Mouse (Mus musculus): ENCODE measurements around the gene Son. TPM values are rescaled to one million over a fixed set of nuclear protein-coding genes. Genes with fewer than 3 reads are reported as not detected.

Gene Son
- polyA plus RNA-seq, 1 experiment from 2014 or later, result 108 TPM

- Histone ChIP-seq H3K4me3 (ENCODE audit: control insufficient read depth in 1 of 2, insufficient read depth in 1 of 2, low read depth in 1 of 2, low read length in 2 of 2) (peak overlapping the region; percentile 81 to 84), H3K4me1 (ENCODE audit: control insufficient read depth in 2 of 2, insufficient read depth in 2 of 2, low read length in 2 of 2) (peaks cover 2 to 9% of the 10 kb centered on the region in 2 experiments), H3K27ac (replicated peaks in 1 of 2; ENCODE audit: control insufficient read depth in 1 of 2, insufficient read depth in 1 of 2, low read depth in 2 of 2, low read length in 2 of 2) (peak overlapping the region; percentile 97 to 98), H3K9ac (ENCODE audit: low read length) (peak overlapping the region; percentile 97), H3K36me3 (ENCODE audit: control insufficient read depth, insufficient read depth, low read length) (peaks cover 17% of the 10 kb centered on the region), H3K9me3 (ENCODE audit: control insufficient read depth, low read length) (no peaks in the 10 kb centered on the region), H3K27me3 (ENCODE audit: control insufficient read depth, insufficient read depth, low read length) (no peaks in the 10 kb centered on the region), H3K4me2 (ENCODE audit: low read length) (peak overlapping the region; percentile 74)
- ATAC-seq (ENCODE audit: insufficient number of reproducible peaks, insufficient read depth, low FRiP score, low read depth), result peak; percentile 65
- whole genome bisulfite sequencing, result 0% methylated on average over 25 of the region's 25 CpGs
Observed at GRCm38 (mm10) chr16:91648220-91648550, 879 bp downstream of the Son start.

GRCm38 (mm10) chr16:91649246-91649645 lies 1.9 kb downstream of the Son start:
- 57% methylated on average over 3 of the region's 3 CpGs for WGBS
- Histone ChIP-seq H3K36me3 (ENCODE audit: control insufficient read depth, insufficient read depth, low read length) (peaks cover 27% of the 10 kb centered on the region), H3K9ac (ENCODE audit: low read length) (peak overlapping the region; percentile 97)

GRCm38 (mm10) chr16:91649781-91650180 lies 2.5 kb downstream of the Son start:
- no peak overlapping the region for H3K4me3 ChIP-seq (ENCODE audit: control insufficient read depth in 1 of 2, insufficient read depth in 1 of 2, low read depth in 1 of 2, low read length in 2 of 2)

More at GRCm38 (mm10) chr16:91649246-91649645, 1.9 kb downstream of the Son start:
- H3K27ac ChIP-seq (replicated peaks in 1 of 2; ENCODE audit: control insufficient read depth in 1 of 2, insufficient read depth in 1 of 2, low read depth in 2 of 2, low read length in 2 of 2), result no peak overlapping the region
- H3K27me3 ChIP-seq (ENCODE audit: control insufficient read depth, insufficient read depth, low read length), result no peaks in the 10 kb centered on the region
- ATAC-seq (ENCODE audit: insufficient number of reproducible peaks, insufficient read depth, low FRiP score, low read depth), result no peak
- peaks cover 2 to 9% of the 10 kb centered on the region in 2 experiments for H3K4me1 ChIP-seq (ENCODE audit: control insufficient read depth in 2 of 2, insufficient read depth in 2 of 2, low read length in 2 of 2)
- H3K9me3 ChIP-seq (ENCODE audit: control insufficient read depth, low read length), result no peaks in the 10 kb centered on the region
- peak overlapping the region; percentile 19 to 84; a peak in 3 of 4 replicates for H3K4me3 ChIP-seq (ENCODE audit: control insufficient read depth in 1 of 2, insufficient read depth in 1 of 2, low read depth in 1 of 2, low read length in 2 of 2)
- H3K4me2 ChIP-seq (ENCODE audit: low read length), result peak overlapping the region; percentile 74

GRCm38 (mm10) chr16:91652191-91652590 lies 4.9 kb downstream of the Son start:
- H3K27me3 ChIP-seq (ENCODE audit: control insufficient read depth, insufficient read depth, low read length), result no peaks in the 10 kb centered on the region
- no peak overlapping the region for H3K27ac ChIP-seq (replicated peaks in 1 of 2; ENCODE audit: control insufficient read depth in 1 of 2, insufficient read depth in 1 of 2, low read depth in 2 of 2, low read length in 2 of 2)
- H3K4me1 ChIP-seq (ENCODE audit: control insufficient read depth in 2 of 2, insufficient read depth in 2 of 2, low read length in 2 of 2), result peaks cover 2 to 6% of the 10 kb centered on the region in 2 experiments; a peak in 3 of 4 replicates
- 82% methylated on average over 3 of the region's 3 CpGs for WGBS
- ATAC-seq (ENCODE audit: insufficient number of reproducible peaks, insufficient read depth, low FRiP score, low read depth), result no peak
- no peak overlapping the region for H3K4me2 ChIP-seq (ENCODE audit: low read length)
- no peaks in the 10 kb centered on the region for H3K9me3 ChIP-seq (ENCODE audit: control insufficient read depth, low read length)
- peaks cover 56% of the 10 kb centered on the region for H3K36me3 ChIP-seq (ENCODE audit: control insufficient read depth, insufficient read depth, low read length)
- no peak overlapping the region for H3K4me3 ChIP-seq (ENCODE audit: control insufficient read depth in 1 of 2, insufficient read depth in 1 of 2, low read depth in 1 of 2, low read length in 2 of 2)
- no peak overlapping the region for H3K9ac ChIP-seq (ENCODE audit: low read length)

More at GRCm38 (mm10) chr16:91649781-91650180, 2.5 kb downstream of the Son start:
- H3K27me3 ChIP-seq (ENCODE audit: control insufficient read depth, insufficient read depth, low read length), result no peaks in the 10 kb centered on the region
- ATAC-seq (ENCODE audit: insufficient number of reproducible peaks, insufficient read depth, low FRiP score, low read depth), result no peak
- H3K4me1 ChIP-seq (ENCODE audit: control insufficient read depth in 2 of 2, insufficient read depth in 2 of 2, low read length in 2 of 2), result peaks cover 2 to 9% of the 10 kb centered on the region in 2 experiments
- peaks cover 32% of the 10 kb centered on the region for H3K36me3 ChIP-seq (ENCODE audit: control insufficient read depth, insufficient read depth, low read length)
- H3K9ac ChIP-seq (ENCODE audit: low read length), result no peak overlapping the region
- H3K27ac ChIP-seq (replicated peaks in 1 of 2; ENCODE audit: control insufficient read depth in 1 of 2, insufficient read depth in 1 of 2, low read depth in 2 of 2, low read length in 2 of 2), result no peak overlapping the region
- no peaks in the 10 kb centered on the region for H3K9me3 ChIP-seq (ENCODE audit: control insufficient read depth, low read length)
- H3K4me2 ChIP-seq (ENCODE audit: low read length), result peak overlapping the region; percentile 74

- no peaks in the 10 kb centered on the region for H3K27me3 ChIP-seq (ENCODE audit: control insufficient read depth, insufficient read depth, low read length)
- peaks cover 87% of the 10 kb centered on the region for H3K36me3 ChIP-seq (ENCODE audit: control insufficient read depth, insufficient read depth, low read length)
- no peak overlapping the region for H3K4me3 ChIP-seq (ENCODE audit: control insufficient read depth in 1 of 2, insufficient read depth in 1 of 2, low read depth in 1 of 2, low read length in 2 of 2)
- H3K9ac ChIP-seq (ENCODE audit: low read length), result no peak overlapping the region
- H3K4me2 ChIP-seq (ENCODE audit: low read length), result no peak overlapping the region
- WGBS, result 93% methylated on average over 9 of the region's 9 CpGs
- H3K9me3 ChIP-seq (ENCODE audit: control insufficient read depth, low read length), result no peaks in the 10 kb centered on the region
- no peak overlapping the region for H3K27ac ChIP-seq (replicated peaks in 1 of 2; ENCODE audit: control insufficient read depth in 1 of 2, insufficient read depth in 1 of 2, low read depth in 2 of 2, low read length in 2 of 2)
- no peak for ATAC-seq (ENCODE audit: insufficient number of reproducible peaks, insufficient read depth, low FRiP score, low read depth)
- H3K4me1 ChIP-seq (ENCODE audit: control insufficient read depth in 2 of 2, insufficient read depth in 2 of 2, low read length in 2 of 2), result peaks cover 0 to 3% of the 10 kb centered on the region in 2 experiments; a peak in 1 of 4 replicates
Observed at GRCm38 (mm10) chr16:91655285-91655684, 8.0 kb downstream of the Son start.

- Histone ChIP-seq H3K4me2 (ENCODE audit: low read length) (no peak overlapping the region), H3K27me3 (ENCODE audit: control insufficient read depth, insufficient read depth, low read length) (no peaks in the 10 kb centered on the region), H3K4me1 (ENCODE audit: control insufficient read depth in 2 of 2, insufficient read depth in 2 of 2, low read length in 2 of 2) (peaks cover 0 to 6% of the 10 kb centered on the region in 2 experiments; a peak in 2 of 4 replicates), H3K27ac (replicated peaks in 1 of 2; ENCODE audit: control insufficient read depth in 1 of 2, insufficient read depth in 1 of 2, low read depth in 2 of 2, low read length in 2 of 2) (no peak overlapping the region), H3K36me3 (ENCODE audit: control insufficient read depth, insufficient read depth, low read length) (peaks cover 94% of the 10 kb centered on the region), H3K9ac (ENCODE audit: low read length) (no peak overlapping the region), H3K9me3 (ENCODE audit: control insufficient read depth, low read length) (no peaks in the 10 kb centered on the region), H3K4me3 (ENCODE audit: control insufficient read depth in 1 of 2, insufficient read depth in 1 of 2, low read depth in 1 of 2, low read length in 2 of 2) (no peak overlapping the region)
- 0 out of 2 replicates have a peak, but pooled peaks have one; percentile 35 for ATAC-seq (ENCODE audit: insufficient number of reproducible peaks, insufficient read depth, low FRiP score, low read depth)
- 98% methylated on average over 17 of the region's 17 CpGs for WGBS
Observed at GRCm38 (mm10) chr16:91657285-91657684, 10.0 kb downstream of the Son start.

- Histone ChIP-seq H3K4me1 (ENCODE audit: control insufficient read depth in 2 of 2, insufficient read depth in 2 of 2, low read length in 2 of 2) (peaks cover 0 to 6% of the 10 kb centered on the region in 2 experiments; a peak in 1 of 4 replicates), H3K27me3 (ENCODE audit: control insufficient read depth, insufficient read depth, low read length) (no peaks in the 10 kb centered on the region), H3K36me3 (ENCODE audit: control insufficient read depth, insufficient read depth, low read length) (peaks cover 97% of the 10 kb centered on the region), H3K4me2 (ENCODE audit: low read length) (no peak overlapping the region), H3K4me3 (ENCODE audit: control insufficient read depth in 1 of 2, insufficient read depth in 1 of 2, low read depth in 1 of 2, low read length in 2 of 2) (no peak overlapping the region), H3K9me3 (ENCODE audit: control insufficient read depth, low read length) (no peaks in the 10 kb centered on the region), H3K9ac (ENCODE audit: low read length) (no peak overlapping the region), H3K27ac (replicated peaks in 1 of 2; ENCODE audit: control insufficient read depth in 1 of 2, insufficient read depth in 1 of 2, low read depth in 2 of 2, low read length in 2 of 2) (no peak overlapping the region)
- ATAC-seq (ENCODE audit: insufficient number of reproducible peaks, insufficient read depth, low FRiP score, low read depth), result no peak
- 74% methylated on average over 5 of the region's 5 CpGs for WGBS
Observed at GRCm38 (mm10) chr16:91658471-91658870, 11.2 kb downstream of the Son start.

- Histone ChIP-seq H3K9ac (ENCODE audit: low read length) (no peak overlapping the region), H3K4me1 (ENCODE audit: control insufficient read depth in 2 of 2, insufficient read depth in 2 of 2, low read length in 2 of 2) (peaks cover 0 to 6% of the 10 kb centered on the region in 2 experiments; a peak in 1 of 4 replicates), H3K4me3 (ENCODE audit: control insufficient read depth in 1 of 2, insufficient read depth in 1 of 2, low read depth in 1 of 2, low read length in 2 of 2) (no peak overlapping the region), H3K27me3 (ENCODE audit: control insufficient read depth, insufficient read depth, low read length) (no peaks in the 10 kb centered on the region), H3K4me2 (ENCODE audit: low read length) (no peak overlapping the region), H3K36me3 (ENCODE audit: control insufficient read depth, insufficient read depth, low read length) (peaks cover 98% of the 10 kb centered on the region), H3K27ac (replicated peaks in 1 of 2; ENCODE audit: control insufficient read depth in 1 of 2, insufficient read depth in 1 of 2, low read depth in 2 of 2, low read length in 2 of 2) (no peak overlapping the region), H3K9me3 (ENCODE audit: control insufficient read depth, low read length) (no peaks in the 10 kb centered on the region)
- 96% methylated on average over 20 of the region's 20 CpGs for WGBS
- no peak for ATAC-seq (ENCODE audit: insufficient number of reproducible peaks, insufficient read depth, low FRiP score, low read depth)
Observed at GRCm38 (mm10) chr16:91659798-91660197, 12.5 kb downstream of the Son start.

Measured in heart, embryonic 14.5 days (tissue).